Mouse (Mus musculus): ENCODE measurements around the gene Stk32c.

DNA sequence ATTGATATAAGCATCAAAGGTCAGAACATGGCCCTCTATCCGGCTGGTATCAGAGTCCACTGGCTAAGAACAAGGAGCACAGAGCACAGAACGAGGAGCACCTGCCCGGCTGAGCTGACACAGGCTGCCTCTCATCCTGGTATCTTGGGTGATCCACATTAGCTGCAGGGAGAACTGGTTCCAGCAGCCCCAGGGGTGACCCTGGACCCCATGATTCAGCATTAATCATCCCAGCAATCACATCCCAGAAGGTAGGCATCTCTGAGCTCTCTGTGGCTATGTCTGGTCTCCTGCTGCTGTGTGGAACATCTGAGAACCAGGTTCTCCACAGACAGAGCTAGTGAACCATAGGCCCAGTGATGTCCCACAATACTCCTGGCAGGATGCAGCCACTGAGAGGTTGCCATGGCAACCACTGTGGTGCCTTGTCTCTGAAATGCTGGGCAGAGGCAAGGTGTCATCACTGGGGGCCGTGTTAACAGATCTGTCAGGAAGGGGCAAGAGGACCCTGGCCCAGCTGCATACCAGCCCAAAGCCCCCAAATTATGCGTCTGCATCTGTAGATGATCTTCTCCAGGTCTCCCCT lies 76.1 kb downstream of the Stk32c start:
- TF ChIP-seq EP300 (IDR thresholded peaks at IDR 0.05; ENCODE audit: low read depth) = no peak
- no peak for TF ChIP-seq CTCF (IDR thresholded peaks at IDR 0.05; ENCODE audit: low read depth)
